Mouse (Mus musculus) layer of hippocampus, postnatal 14 days (tissue): ENCODE results near the gene Nfe2l2. TPM values are rescaled to one million over a fixed set of nuclear protein-coding genes. Genes with fewer than 3 reads are reported as not detected.
A peak's percentile ranks its signal among the peaks of the same experiment; 100 is the strongest.
"Not testable (repeated sequence)": the region's sequence is repeated elsewhere in the genome, so short reads cannot be mapped to it uniquely, and the experiment has no call there.

Experiments
- DNase-seq, 2 experiments: peaks; one replicate each; pipeline ENCODE4 v3.0.0; 2021 to 2022; ENCODE audit warnings: low spot score in 2 of 2, mixed read lengths in 1 of 2
- total RNA-seq, 2 experiments: library from RNA; stranded (reverse); gene quantifications; 2 replicates each; pipeline ENCODE4 v1.2.3; 2021

Gene Nfe2l2
- total RNA-seq, 2 experiments from 2014 or later, result 12.0 to 14.0 TPM

GRCm38 (mm10) chr2:75716046-75717016 lies 11.9 kb upstream of the Nfe2l2 start:
- no peak for DNase-seq

- DNase-seq, result no peak
These were observed 10.3 kb upstream of the Nfe2l2 start for GRCm38 (mm10) chr2:75714766-75715165.

- no peak for DNase-seq
These were observed 8.6 kb upstream of the Nfe2l2 start for GRCm38 (mm10) chr2:75713083-75713482.

GRCm38 (mm10) chr2:75707420-75707819 lies 3.0 kb upstream of the Nfe2l2 start:
- DNase-seq, result no peak

- DNase-seq, result no peak
These were observed 2.0 kb upstream of the Nfe2l2 start for GRCm38 (mm10) chr2:75706435-75706834.

- no peak for DNase-seq
These were observed 816 bp upstream of the Nfe2l2 start for GRCm38 (mm10) chr2:75705162-75705752.

- peak; percentile 71 to 79 for DNase-seq
These were observed 863 bp downstream of the Nfe2l2 start for GRCm38 (mm10) chr2:75703375-75704181.

- no peak for DNase-seq
These were observed 1.9 kb downstream of the Nfe2l2 start for GRCm38 (mm10) chr2:75702588-75702976.

GRCm38 (mm10) chr2:75701822-75702587 lies 2.4 kb downstream of the Nfe2l2 start:
- no peak for DNase-seq

GRCm38 (mm10) chr2:75701207-75701606 lies 3.2 kb downstream of the Nfe2l2 start:
- DNase-seq, result no peak

- no peak for DNase-seq
These were observed 3.9 kb downstream of the Nfe2l2 start for GRCm38 (mm10) chr2:75700543-75700942.

GRCm38 (mm10) chr2:75698874-75699273 lies 5.6 kb downstream of the Nfe2l2 start:
- no peak for DNase-seq

GRCm38 (mm10) chr2:75698007-75698406 lies 6.4 kb downstream of the Nfe2l2 start:
- no peak for DNase-seq

- no peak for DNase-seq
These were observed 7.2 kb downstream of the Nfe2l2 start for GRCm38 (mm10) chr2:75697222-75697621.

GRCm38 (mm10) chr2:75696371-75696770 lies 8.1 kb downstream of the Nfe2l2 start:
- no peak for DNase-seq

- DNase-seq, result no peak
These were observed 8.6 kb downstream of the Nfe2l2 start for GRCm38 (mm10) chr2:75695676-75696350.

GRCm38 (mm10) chr2:75694926-75695325 lies 9.5 kb downstream of the Nfe2l2 start:
- not testable (repeated sequence) for DNase-seq

GRCm38 (mm10) chr2:75692369-75692768 lies 12.1 kb downstream of the Nfe2l2 start:
- DNase-seq, result no peak

GRCm38 (mm10) chr2:75691316-75691715 lies 13.1 kb downstream of the Nfe2l2 start:
- DNase-seq, result no peak

GRCm38 (mm10) chr2:75690656-75691055 lies 13.8 kb downstream of the Nfe2l2 start:
- no peak for DNase-seq
